Mouse (Mus musculus) C2C12 (cell line): Measurements from ENCODE around the gene Eps8l1.

Experiments
- CEBPB ChIP-seq: IDR thresholded peaks from one replicate; pipeline ENCODE4 v1.6.1; 2011; ENCODE audit warnings: low read depth, mild to moderate bottlenecking, control low read depth, moderate library complexity
- CTCF ChIP-seq: IDR thresholded peaks from one replicate; pipeline ENCODE4 v1.5.1; 2011; ENCODE audit not compliant: control insufficient read depth, insufficient read depth, insufficient read length
- FOSL1 ChIP-seq: IDR thresholded peaks from one replicate; pipeline ENCODE4 v1.8.0; 2011; ENCODE audit warnings: mild to moderate bottlenecking, low read length; ENCODE audit not compliant: poor library complexity, insufficient read depth, severe bottlenecking
- MAX ChIP-seq: IDR thresholded peaks from one replicate; pipeline ENCODE4 v1.6.1; 2011; ENCODE audit warnings: mild to moderate bottlenecking, control low read depth
- MYOD1 ChIP-seq: IDR thresholded peaks from one replicate; pipeline ENCODE4 v1.6.1; 2011; ENCODE audit warnings: low read depth; ENCODE audit not compliant: control insufficient read depth, insufficient read length
- MYOG ChIP-seq: IDR thresholded peaks from one replicate; pipeline ENCODE4 v1.6.1; 2011; ENCODE audit not compliant: control insufficient read depth, insufficient read length; ENCODE audit errors: extremely low read depth
- USF1 ChIP-seq: IDR thresholded peaks from one replicate; pipeline ENCODE4 v1.6.1; 2011; ENCODE audit warnings: low read depth, mild to moderate bottlenecking, control low read depth, moderate library complexity

- no peak for TF ChIP-seq CTCF
- TF ChIP-seq MYOG, result no peak
- no peak for TF ChIP-seq MAX
- no peak for TF ChIP-seq MYOD1
- TF ChIP-seq CEBPB, result no peak
- TF ChIP-seq USF1, result peak; percentile 79
- no peak for TF ChIP-seq FOSL1
Observed at GRCm38 (mm10) chr7:4440549-4440948, 19.9 kb upstream of the Eps8l1 start.
